Mouse (Mus musculus) heart, postnatal 10 days (tissue): ENCODE data around the gene Hilpda. TPM values are rescaled to one million over a fixed set of nuclear protein-coding genes. Genes with fewer than 3 reads are reported as not detected.

Experiments
- DNase-seq, 2 experiments: peaks; one replicate each; pipeline ENCODE4 v3.0.0; 2021
- intact Hi-C: fragments of 180-260 bp; cut with DNase I; formaldehyde crosslinking; loops from one replicate; pipeline ENCODE4 v1.15.1; 2025
- total RNA-seq, 2 experiments: library from RNA; stranded (reverse); gene quantifications; 2 replicates each; pipeline ENCODE4 v1.2.3; 2021

The Hilpda gene
- 1 to 10 TPM; 7.3 to 9.8 TPM for total RNA-seq

DNA sequence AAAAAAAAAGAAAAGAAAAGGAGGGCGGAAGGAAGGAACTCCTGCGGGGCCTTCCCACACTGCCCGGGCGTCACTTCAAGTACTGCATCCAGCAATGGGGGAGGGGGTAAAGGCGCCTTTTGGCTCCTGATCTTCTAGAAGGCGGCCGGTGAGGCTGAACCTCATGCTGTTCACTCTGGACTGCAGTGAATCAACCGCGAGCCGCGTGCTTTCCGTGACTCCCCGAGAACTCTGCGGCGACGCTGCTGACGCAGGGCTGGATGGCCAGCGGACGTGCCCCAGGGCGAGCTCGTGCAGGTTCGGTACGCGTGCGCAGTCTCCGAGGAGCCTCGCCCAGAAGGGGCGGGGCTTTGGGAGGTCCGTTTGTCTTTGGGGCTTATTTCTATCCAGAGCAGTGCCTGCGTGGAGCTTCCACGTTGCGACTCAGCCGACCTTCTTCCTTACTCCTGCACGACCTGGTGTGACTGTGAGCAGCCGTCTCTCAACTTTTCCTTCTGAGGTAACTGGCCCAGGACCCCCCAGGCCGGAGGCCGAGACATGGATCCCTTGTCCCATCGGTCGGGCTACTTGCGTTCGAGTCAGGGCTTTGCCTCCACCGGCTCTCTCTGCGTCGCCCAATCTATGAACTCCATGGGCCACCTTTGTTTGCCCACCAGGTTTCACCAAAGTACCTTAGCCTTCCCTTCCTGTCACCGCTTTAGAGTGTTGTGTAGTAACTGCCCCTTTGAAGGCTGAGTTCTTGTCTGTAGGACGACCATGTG lies at the start of gene Hilpda:
Hilpda (plus strand) TSS at position 177 of the 761 bp plus-strand sequence.
- peak; percentile 94 for DNase-seq
- intact Hi-C loops, result no loop called here

DNA sequence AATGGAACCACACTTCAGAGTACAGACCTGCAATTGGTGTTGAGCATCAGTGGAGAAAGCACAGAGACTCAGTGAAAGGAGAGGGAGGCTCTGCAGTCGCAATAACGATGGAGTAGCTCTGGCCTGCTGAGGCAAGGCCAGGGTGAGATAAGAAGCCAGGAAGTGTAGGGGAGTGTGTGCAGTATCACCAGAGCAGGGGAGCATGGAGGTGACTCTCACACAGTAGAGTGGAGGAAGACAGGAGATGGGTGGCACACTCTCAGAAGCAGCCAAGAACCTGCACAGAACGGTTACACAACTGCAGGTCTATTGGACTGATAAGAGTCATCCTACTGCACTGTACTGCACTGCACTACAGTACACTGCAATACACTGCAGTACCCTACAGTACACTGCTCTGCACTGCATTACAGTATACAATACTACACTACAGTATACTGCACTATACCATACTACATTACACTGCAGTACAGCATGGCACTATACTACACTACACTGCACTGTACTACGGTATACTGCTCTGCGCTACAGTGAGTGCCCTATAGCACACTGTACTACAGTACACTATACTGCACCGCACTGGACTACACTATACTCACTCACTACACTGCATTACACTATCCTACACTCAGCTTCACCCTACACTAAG lies 42.9 kb upstream of the Hilpda start:
- no peak for DNase-seq
- intact Hi-C loops, result no loop called here

DNA sequence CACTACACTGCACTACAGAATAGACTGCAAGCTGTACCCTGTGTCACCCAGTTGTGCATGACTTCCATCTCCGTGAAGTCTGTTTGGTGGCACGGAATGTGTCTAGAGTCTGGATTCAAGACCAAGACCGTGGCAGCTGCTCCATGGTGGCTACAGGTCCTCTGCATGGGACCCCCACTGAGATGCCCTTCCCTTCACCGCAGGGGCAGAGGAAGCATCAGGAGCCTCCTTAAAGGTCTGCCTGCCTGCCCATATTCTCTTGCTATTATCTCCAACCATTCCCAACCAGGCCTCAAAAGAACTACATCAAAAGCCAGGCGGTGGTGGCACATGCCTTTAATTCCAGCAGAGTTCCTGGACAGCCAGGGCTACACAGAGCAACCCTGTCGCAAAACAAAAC lies 41.9 kb upstream of the Hilpda start:
- no peak for DNase-seq
- intact Hi-C loops, result no loop called here

DNA sequence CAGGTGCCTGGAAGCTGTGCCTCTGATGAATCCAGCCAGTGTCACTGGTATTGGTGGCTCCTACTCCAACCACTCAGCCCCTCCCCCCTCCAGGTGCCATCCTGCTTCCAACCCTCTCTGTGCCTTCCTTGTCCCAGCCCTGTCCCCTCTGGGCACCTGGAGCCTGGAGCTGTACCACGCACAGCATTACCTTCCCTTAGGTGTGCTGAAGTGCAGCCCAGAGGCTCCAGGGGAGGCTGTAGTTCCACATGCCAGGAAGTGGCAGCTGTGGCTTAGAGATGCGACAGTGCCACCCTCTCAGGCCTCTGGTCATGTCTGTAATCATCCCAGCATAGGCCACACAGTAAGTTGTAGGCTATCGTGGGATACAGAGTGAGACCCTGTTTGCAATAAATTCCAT lies 40.5 kb upstream of the Hilpda start:
- intact Hi-C loops, result no loop called here
- DNase-seq, result no peak

DNA sequence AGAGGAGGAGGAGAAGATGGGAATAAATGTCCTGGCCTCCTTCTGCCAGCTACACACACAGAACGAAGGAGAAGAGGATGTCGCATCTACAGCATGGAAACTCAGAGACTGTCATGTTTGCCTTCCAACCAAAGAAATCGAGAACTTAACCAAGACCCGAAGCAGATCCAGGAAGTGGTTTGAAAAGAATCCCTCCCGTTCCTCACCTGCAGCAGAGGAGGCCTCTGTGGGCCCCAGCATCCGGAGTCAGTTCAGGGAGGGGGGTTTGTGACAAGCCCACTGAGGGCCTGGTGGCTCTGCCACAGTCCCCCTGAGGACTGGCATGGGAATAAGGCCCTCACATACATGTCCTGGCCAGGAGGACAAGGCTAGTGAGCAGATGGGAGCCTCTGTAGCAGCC lies 40.0 kb upstream of the Hilpda start:
- intact Hi-C loops, result no loop called here
- no peak for DNase-seq

DNA sequence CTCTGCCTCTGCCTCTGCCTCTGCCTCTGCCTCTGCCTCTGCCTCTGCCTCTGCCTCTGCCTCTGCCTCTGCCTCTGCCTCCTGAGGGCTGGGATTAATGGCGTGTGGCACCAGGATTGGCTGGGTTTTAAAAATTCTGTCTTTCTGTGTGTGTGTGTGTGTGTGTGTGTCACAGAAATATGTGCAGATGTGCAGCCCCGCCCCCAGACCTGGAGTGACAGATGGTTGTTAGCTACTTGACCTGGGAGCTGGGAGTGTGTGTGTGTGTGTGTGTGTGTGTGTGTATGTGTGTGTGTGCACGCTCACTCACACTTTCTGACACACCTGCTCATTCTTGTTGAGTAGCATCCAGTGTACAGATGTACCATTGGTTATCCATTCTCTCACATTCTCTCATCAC lies 38.6 kb upstream of the Hilpda start:
- intact Hi-C loops, result no loop called here

DNA sequence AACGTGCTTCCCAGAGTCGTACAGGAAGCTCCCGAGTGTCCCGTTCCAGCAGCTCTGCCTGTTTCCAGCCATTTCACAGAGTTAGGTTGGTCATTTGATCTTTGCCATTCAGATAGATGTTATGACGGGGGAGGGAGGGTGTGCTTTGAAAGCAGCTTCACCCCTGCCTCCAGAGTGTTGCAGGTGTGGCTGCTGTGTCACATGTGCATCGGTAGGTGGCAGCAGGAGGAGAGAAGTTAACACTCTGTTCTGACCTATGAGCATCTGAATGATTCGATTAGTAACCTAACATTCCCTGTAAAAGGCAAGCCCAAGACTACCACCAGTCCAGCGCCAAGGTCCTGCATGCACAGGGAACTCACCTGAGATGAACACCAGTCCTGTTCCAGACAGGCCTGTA lies 38.0 kb upstream of the Hilpda start:
- intact Hi-C loops, result no loop called here
- peak; percentile 28 to 35 for DNase-seq

More for the DNA sequence above, 38.6 kb upstream of the Hilpda start:
- DNase-seq, result no peak

DNA sequence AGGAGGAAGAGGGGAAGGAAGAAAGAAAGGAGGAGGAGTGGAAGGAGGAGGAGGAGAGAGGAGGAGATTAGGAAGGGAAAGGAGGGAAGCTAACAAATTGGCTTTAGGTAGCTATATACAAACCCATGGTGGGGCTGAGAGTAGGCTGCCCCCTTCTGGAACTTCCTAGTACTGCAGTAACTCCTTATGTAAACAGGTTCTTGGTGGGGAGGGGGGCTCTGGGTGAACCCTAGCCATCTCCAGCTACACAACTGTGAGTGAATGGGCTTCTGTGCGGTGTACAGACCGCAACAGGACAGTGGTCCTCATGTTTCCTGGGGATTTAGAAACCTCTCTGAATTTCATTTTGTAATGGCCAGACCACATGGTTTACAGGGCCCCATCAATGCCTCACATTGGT lies 31.5 kb upstream of the Hilpda start:
- DNase-seq, result peak; percentile 56 to 73
- intact Hi-C loops, result loop anchor here (1.0 to 2.0 kb wide), 3 partner anchors 36 to 76 kb away; partner anchors contain the start of genes Fam71f2 and Rbm28

DNA sequence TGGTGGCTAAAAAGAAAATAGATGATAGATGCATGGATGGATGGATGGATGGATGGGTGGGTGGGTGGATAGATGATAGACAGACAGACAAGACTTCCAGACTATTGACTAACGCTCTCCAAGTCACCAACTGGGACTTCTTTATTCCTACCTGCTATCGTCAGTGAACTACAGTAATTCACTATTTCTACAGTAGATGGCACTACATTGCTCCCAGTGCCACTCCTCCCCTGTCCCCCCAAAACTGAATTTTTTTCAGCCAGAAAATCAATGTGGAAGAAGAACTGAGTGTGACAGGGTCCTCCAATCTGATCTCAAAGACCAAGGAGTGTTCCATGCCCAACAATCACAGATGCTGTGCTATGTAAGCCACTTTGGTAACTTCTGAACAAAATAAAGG lies 30.6 kb upstream of the Hilpda start:
- DNase-seq, result no peak
- intact Hi-C loops, result loop anchor here (1.0 to 2.0 kb wide), 2 partner anchors 38 to 77 kb away; partner anchors contain the start of genes Fam71f2 and Rbm28

DNA sequence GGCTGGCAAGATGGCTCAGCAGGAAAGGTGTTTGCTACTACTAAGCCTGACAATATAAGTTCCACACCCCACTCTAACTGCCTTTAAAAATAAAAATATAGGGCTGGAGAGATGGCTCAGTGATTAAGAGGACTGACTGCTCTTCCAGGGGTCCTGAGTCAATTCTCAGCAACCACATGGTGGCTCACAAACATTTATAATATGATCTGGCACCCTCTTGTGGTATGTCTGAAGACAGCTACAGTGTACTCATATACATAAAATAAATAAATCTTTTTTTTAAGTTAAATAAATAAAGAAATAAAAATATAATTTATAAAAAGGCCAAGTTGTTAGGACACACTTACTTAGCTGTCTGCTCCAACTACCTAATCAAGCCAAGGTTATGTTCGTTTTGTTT lies 30.0 kb upstream of the Hilpda start:
- intact Hi-C loops, result no loop called here
- DNase-seq, result no peak

DNA sequence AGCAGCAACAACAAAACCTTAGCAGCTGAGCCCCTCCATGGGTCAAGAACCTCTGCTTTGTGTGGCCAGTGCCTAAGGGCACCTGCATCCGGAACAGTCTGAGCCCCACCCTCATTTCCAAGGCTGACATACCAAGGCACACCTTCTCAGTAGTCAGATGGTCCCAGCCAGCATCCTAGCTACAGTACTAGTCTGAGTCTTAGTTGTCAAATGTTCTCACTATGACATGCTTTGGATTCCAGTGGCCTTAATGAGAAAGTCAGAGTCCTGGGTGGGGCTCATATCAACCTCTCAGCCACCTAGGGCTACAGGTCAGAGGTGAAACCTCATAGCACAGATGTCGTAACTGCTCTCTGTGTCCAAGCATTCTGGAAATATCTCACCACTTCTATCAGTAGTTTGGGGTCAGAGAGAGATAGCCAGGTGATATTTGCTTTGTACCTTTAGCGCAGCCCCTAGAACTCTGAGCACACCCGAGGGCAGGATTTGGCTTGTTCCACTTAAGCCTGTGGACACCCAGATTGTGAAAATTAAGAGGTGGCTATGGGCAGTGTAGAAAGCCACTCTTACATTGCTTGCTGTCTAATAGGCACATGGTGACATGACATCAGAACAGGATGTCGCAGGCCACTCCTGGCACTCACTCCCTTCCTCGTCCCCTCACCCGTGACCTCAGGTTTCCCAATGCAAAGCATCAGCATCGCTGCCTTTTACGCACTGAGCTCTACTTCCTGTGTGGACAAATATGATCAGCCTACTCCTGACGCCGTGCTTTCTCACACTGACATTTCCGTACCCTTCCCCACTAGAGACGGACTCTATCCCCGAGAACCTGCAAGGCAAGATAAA lies 26.8 kb upstream of the Hilpda start:
- DNase-seq, result no peak
- intact Hi-C loops, result no loop called here

DNA sequence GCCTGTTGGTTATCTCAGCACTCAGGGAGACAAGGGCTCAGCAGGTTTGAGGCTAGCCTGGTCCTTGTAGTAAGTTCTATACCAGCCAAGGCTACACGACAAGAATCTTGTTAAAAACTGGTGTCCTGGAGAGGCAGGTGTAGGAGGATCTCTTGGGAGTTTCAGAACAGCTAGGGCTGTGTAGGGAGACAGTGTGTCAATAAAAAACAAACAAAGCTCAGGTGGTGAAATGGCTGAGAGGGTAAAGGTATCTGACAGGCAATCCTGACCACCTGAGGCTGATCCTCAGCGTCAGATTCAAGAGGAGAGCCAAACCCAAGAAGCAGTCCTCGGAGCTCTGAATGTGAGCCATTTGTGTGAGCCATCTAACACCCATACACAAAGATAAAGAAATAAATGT lies 26.1 kb upstream of the Hilpda start:
- no peak for DNase-seq
- intact Hi-C loops, result no loop called here

DNA sequence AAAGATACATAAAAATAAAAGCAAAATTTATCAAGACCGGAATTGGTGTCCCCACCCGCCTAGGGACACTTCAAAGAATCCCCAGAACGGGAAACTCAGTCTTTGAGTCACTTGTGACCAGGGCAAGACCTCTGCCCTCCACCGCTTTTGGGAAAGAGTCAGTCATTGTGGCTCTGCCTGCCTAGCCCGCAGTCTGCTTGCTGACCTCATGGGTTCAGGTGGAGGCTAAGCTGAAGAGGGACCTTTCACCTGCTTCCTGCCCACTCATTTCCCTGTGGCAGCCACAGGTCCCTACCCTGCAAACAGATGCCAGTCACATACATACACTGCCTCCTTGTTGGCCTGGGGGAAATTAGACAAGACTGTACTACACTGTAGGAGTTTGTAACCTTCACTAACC lies 25.7 kb upstream of the Hilpda start:
- DNase-seq, result no peak

DNA sequence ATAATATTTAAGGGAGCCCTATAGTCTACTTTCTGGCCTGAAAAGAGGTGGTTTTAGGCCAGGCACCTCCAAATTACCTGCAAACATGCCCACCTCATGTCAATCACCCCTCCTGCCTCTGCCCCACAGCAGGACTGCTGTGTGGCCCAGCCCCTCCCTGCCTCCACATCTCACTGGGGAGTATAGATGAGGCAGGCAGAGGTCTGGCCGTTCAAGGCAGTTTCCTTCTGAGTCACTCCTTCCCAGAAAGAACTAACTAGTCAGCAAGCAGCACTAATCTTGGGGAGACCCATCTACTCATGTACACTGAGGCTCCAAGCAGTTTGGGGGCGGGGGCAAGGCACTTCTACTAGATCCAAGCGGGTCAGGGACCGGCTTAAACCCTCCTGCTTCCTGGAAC lies 25.2 kb upstream of the Hilpda start:
- DNase-seq, result no peak
- intact Hi-C loops, result no loop called here

More for the DNA sequence above, 25.7 kb upstream of the Hilpda start:
- intact Hi-C loops, result no loop called here

DNA sequence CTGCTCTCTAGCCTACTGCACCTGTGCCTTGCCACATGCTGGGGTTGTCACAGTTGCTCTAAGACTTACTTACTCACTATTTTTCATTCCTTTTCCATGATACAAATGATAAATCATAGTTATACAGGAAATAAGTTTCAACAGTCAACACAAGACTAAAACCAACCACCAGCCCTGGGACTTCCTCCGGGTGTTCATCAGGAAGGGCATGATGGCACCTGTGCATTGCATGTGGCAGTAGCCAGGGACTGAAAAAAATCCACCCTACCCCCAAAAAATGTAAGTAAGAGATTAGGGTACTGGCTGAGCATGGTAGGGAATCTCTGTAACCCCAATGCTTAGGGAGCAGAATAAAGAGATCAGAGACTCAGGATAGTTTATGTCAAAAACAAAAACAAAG lies 12.9 kb upstream of the Hilpda start:
- DNase-seq, result no peak
- intact Hi-C loops, result no loop called here

DNA sequence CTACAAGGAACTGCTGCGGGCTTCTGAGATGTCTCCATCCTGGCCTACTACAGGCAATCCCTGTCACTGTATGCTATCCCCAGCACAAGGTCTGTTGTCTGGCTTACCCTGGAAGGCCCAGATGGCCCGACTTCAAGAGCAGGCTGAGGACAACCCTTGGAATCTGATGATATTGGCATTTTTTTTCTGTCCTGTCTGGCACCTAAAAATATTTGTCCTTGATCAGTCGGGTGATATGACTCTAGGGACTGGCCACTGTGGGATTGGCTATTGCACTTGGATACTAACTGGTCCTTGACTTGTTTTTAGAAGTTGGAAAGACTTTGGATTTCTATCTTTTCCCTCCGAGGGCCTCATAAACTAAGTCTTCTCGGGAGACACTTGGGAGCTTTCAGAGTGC lies 10.5 kb upstream of the Hilpda start:
- DNase-seq, result no peak
- intact Hi-C loops, result no loop called here

DNA sequence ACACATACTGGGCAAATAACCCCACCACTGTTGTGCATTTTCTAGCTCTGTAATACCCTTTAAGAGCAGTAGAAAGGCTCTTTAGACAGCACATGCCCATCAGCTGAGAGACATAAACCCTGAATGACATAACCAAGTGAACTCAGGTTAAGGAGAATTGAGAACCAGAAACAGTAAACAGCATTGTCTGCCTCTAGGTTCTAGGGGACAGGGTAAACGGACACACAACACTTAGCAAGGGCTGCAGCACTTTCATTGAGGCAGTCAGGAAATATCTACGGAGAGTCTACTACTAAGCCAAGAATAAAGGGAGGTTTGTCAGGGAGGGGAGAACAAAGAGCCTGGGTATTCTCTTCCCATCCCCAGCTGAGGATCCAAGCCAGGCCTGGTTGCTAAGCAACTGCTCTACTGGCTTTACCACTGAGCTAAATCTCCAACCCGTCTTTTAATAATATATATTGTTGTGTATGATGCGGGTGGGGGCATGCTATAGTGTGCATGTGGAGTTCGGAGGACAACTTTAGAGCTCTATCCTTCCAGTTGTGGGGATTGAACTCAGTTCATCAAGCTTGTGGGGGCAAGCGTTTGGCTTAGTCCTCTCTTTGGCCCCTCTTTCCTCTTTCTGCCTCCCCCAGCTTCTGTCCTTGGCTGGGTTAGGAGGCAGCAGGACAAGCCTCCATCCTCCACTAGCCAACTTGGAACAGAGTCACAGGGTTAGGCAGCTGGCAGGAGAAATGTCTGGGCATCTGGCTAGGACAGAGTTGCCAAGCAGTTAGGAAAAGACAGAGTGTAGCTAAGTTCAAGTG lies 8.4 kb upstream of the Hilpda start:
- DNase-seq, result peak; percentile 78 to 82
- intact Hi-C loops, result no loop called here

DNA sequence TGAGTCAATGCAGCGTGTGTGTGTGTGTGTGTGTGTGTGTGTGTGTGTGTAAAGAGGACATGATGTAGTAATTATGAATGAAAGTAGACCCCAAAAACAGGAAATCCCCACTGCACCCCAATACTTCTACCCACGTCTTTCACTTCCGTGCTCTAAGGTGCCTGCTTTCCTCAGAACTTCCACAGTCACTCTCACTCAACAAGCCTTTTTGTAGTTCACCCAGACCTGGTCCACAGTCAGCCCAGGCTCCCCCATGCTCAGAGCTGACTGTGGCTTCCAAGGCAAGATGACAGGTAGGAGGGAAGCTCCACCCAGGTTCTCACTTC lies 7.9 kb upstream of the Hilpda start:
- no peak for DNase-seq
- intact Hi-C loops, result no loop called here

DNA sequence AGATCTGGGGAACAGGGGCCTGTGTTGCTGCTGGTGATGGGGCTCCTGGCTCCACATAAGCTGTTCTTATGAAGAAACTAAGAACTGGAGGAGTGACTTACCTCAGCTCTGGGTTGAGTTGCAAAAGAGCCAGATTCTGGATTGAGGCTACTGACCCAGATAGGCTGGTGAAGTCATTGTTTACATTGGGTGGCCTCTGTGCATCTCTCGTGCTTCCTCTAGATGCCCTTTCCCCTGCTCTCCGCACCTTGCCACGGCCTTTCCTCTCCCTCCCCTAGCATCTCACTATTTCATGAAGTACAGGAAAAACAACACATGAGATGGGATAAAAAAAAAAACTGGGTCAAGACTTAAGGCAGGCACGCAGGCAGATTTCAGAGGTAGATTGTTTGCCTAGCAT lies 5.4 kb upstream of the Hilpda start:
- intact Hi-C loops, result no loop called here
- no peak for DNase-seq

DNA sequence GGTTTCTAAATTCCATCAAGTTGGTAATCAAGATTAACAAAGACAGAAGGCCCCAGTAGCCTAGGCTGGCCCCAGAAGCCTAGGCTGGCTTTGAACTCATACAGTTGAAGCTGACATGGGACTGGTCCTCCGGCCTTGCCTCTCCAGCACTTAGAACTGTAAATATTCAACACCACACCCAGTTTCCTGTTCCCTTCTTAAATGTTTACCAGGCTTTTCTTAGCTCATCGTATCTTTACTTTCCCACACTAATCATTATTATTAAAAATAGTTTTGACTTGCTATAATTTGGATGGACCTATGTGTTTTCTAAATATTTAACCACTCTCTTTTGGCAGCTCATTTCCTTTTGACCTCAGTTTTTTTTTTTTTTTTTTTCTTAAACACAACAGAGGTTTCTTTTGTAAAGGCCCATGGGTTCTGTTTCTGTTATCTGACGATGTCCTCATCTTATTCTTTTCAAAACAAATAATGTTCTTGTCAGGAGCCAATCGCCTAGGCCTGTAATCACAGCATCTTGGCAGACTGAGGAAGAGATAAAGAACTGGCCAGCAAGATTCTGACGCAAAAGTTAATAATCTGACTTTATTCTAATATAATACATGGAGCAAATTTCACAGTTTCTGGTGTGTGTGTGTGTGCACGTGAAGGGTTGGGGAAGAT lies 3.2 kb upstream of the Hilpda start:
- DNase-seq, result no peak
- intact Hi-C loops, result no loop called here
